Mouse (Mus musculus) gastrocnemius, postnatal 36 days (tissue): Measurements from ENCODE around the gene Mpnd. TPM values are rescaled to one million over a fixed set of nuclear protein-coding genes. Genes with fewer than 3 reads are reported as not detected.

Source experiments
- DNase-seq, 2 experiments: peaks; one replicate each; pipeline ENCODE4 v3.0.0; 2022
- intact Hi-C: fragments of 180-260 bp; cut with DNase I; formaldehyde crosslinking; loops from one replicate; pipeline ENCODE4 v1.15.1; 2025
- total RNA-seq, 2 experiments: library from RNA; stranded (reverse); gene quantifications; 2 replicates each; pipeline ENCODE4 v1.2.3; 2021

Mpnd gene
- total RNA-seq, 2 experiments from 2014 or later: 40.6 to 50.2 TPM

GRCm38 (mm10) chr17:56016793-56017785, 11.6 kb downstream of the Mpnd start:
- intact Hi-C loops: no loop called here

GRCm38 (mm10) chr17:56017848-56018247, 12.3 kb downstream of the Mpnd start:
- DNase-seq: peak in 1 of 2 experiments; percentile 14
- intact Hi-C loops: no loop called here

More at GRCm38 (mm10) chr17:56016793-56017785, 11.6 kb downstream of the Mpnd start:
- DNase-seq: no peak

GRCm38 (mm10) chr17:56018347-56019131, 13.0 kb downstream of the Mpnd start:
- intact Hi-C loops: no loop called here
- DNase-seq: peak in 1 of 2 experiments; percentile 23

- no peak for DNase-seq
- intact Hi-C loops: no loop called here
Observed at GRCm38 (mm10) chr17:56020400-56021084, 15.0 kb downstream of the Mpnd start.

- peak in 1 of 2 experiments; percentile 14 for DNase-seq
- intact Hi-C loops: no loop called here
Observed at GRCm38 (mm10) chr17:56021161-56021910, 15.8 kb downstream of the Mpnd start.

GRCm38 (mm10) chr17:56022131-56022988, 16.8 kb downstream of the Mpnd start:
- no peak for DNase-seq
- intact Hi-C loops: no loop called here

GRCm38 (mm10) chr17:56022989-56023290, 17.4 kb downstream of the Mpnd start:
- intact Hi-C loops: no loop called here
- peak in 1 of 2 experiments; percentile 12 for DNase-seq

GRCm38 (mm10) chr17:56023386-56023785, 17.9 kb downstream of the Mpnd start:
- intact Hi-C loops: no loop called here
- DNase-seq: peak in 1 of 2 experiments; percentile 15

- intact Hi-C loops: no loop called here
Observed at GRCm38 (mm10) chr17:56024476-56024875, 19.0 kb downstream of the Mpnd start.

GRCm38 (mm10) chr17:56024931-56025330, 19.4 kb downstream of the Mpnd start:
- intact Hi-C loops: no loop called here
- no peak for DNase-seq

More at GRCm38 (mm10) chr17:56024476-56024875, 19.0 kb downstream of the Mpnd start:
- peak in 1 of 2 experiments; percentile 12 for DNase-seq

GRCm38 (mm10) chr17:56026303-56026702, 20.8 kb downstream of the Mpnd start:
- no peak for DNase-seq
- intact Hi-C loops: no loop called here

- DNase-seq: no peak
- intact Hi-C loops: no loop called here
Observed at GRCm38 (mm10) chr17:56026881-56027280, 21.4 kb downstream of the Mpnd start.

- intact Hi-C loops: no loop called here
- DNase-seq: peak in 1 of 2 experiments; percentile 34
Observed at GRCm38 (mm10) chr17:56027801-56028441, 22.4 kb downstream of the Mpnd start.

- intact Hi-C loops: no loop called here
- no peak for DNase-seq
Observed at GRCm38 (mm10) chr17:56030238-56030870, 24.8 kb downstream of the Mpnd start.

GRCm38 (mm10) chr17:56030919-56031318, 25.4 kb downstream of the Mpnd start:
- intact Hi-C loops: no loop called here
- no peak for DNase-seq

- intact Hi-C loops: no loop called here
- no peak for DNase-seq
Observed at GRCm38 (mm10) chr17:56031431-56031830, 25.9 kb downstream of the Mpnd start.

GRCm38 (mm10) chr17:56032127-56032733, 26.7 kb downstream of the Mpnd start:
- intact Hi-C loops: no loop called here
- DNase-seq: no peak

- intact Hi-C loops: no loop called here
- no peak for DNase-seq
Observed at GRCm38 (mm10) chr17:56032831-56033230, 27.3 kb downstream of the Mpnd start.
